Mouse (Mus musculus) forebrain, embryonic 16.5 days (tissue): ENCODE measurements at regions not wholly inside any gene's neighbourhood (a gene's known extent, or its start where the extent isn't known, plus 50 kb on each side); places are given as distances from the start of the nearest gene placed in this dataset.

Source experiments
- ATAC-seq: fragments of 200-750 bp; cut with Nextera tagmentation; 2 replicates; pipeline ENCODE4 v1.8.0; 2017; ENCODE audit warnings: mild to moderate bottlenecking, moderate library complexity
- H3K27ac ChIP-seq: fragments of 300-500 bp; sonication (generic); 2 replicates; pipeline ENCODE4 v1.5.1; 2014; ENCODE audit warnings: low read length, control low read depth
- H3K27me3 ChIP-seq: fragments of 300-500 bp; sonication (generic); replicated peaks from 2 replicates; pipeline ENCODE4 v1.6.1; 2014; ENCODE audit warnings: low read length; ENCODE audit not compliant: control insufficient read depth, insufficient read depth
- H3K36me3 ChIP-seq: fragments of 300-500 bp; sonication (generic); 2 replicates; pipeline ENCODE4 v1.6.1; 2014; ENCODE audit not compliant: control insufficient read depth, insufficient read depth
- H3K4me1 ChIP-seq: fragments of 300-500 bp; sonication (generic); replicated peaks from 2 replicates; pipeline ENCODE4 v1.6.1; 2014; ENCODE audit warnings: low read length; ENCODE audit not compliant: control insufficient read depth, insufficient read depth
- H3K4me2 ChIP-seq: fragments of 300-500 bp; sonication (generic); 2 replicates; pipeline ENCODE4 v1.6.1; 2014; ENCODE audit warnings: mild to moderate bottlenecking, low read length, control low read depth
- H3K4me3 ChIP-seq: fragments of 300-500 bp; sonication (generic); replicated peaks from 2 replicates; pipeline ENCODE4 v1.5.1; 2014; ENCODE audit warnings: mild to moderate bottlenecking, low read length, control low read depth
- H3K9ac ChIP-seq: fragments of 300-500 bp; sonication (generic); replicated peaks from 2 replicates; pipeline ENCODE4 v1.6.1; 2014; ENCODE audit warnings: low read depth, low read length, control low read depth
- H3K9me3 ChIP-seq: fragments of 300-500 bp; sonication (generic); 2 replicates; pipeline ENCODE4 v1.6.1; 2016; ENCODE audit warnings: low read length; ENCODE audit not compliant: control insufficient read depth
- WGBS: fragments of 180-500 bp; shearing (Covaris S2); extraction: QIAGEN DNeasy Blood & Tissue Kit; methylation state at CpG from one replicate; pipeline ENCODE4 v1.1.7; 2014; 5-methylcytosine and 5-hydroxymethylcytosine counted together

DNA sequence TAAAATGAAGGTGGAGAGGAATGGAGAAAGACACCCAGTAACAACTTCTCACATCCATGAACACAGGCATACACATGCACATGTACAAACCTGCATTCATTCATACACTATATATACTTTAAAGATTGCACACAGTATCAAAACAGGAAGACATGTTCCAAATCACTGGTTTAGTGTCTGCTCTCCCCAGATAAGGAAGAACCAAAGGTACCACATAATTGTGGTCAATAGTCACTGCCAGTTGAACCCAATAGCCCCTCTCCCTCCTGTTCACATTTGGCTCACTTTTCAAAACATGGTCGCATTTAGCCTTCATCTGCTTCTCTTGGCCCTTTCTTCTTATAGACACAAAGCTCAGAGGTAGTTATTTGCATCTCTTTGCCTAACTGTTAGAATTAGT, 95.0 kb downstream of the Mycn start:
- 50% methylated on average over 1 of the region's 1 CpGs for WGBS
- H3K27me3 ChIP-seq = no peaks in the 10 kb centered on the region
- H3K27ac ChIP-seq = no peak overlapping the region
- no peak overlapping the region for H3K4me2 ChIP-seq
- H3K4me1 ChIP-seq = no peaks in the 10 kb centered on the region
- no peak overlapping the region for H3K4me3 ChIP-seq
- ATAC-seq = no peak
- H3K9me3 ChIP-seq = no peaks in the 10 kb centered on the region
- no peaks in the 10 kb centered on the region for H3K36me3 ChIP-seq
- no peak overlapping the region for H3K9ac ChIP-seq

DNA sequence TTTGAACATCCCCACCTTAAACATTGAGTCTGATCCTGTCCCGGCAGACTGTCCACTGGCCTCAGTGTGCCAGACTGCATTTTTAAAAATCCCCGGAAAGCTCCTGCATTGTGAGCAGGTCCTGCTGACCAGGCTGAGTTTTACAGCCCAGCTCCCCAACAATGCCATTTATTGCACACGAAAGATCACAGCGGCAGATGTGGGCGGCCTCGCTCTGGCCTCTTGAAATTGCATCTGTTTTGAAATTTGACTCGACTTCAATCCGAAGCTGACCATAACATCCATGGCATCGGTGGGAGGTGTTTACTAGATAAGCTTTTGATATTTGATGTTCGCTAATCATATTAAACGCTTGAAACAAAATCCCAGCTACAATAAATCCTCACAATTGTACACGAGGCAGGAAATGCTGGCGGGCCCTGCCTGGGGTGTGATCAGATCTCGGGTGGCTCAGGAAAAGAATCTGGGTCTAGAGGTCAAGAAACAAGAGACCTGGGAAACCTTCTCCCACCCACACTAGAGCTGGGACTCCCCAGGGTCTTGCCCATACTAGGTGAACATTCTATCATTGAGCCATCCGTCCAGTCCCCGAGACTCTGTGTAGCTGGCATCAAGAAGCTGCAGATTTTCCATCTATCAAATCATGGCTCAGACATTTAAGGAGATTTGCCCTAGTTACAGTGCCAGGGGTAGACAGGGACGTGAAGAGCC, 99.3 kb downstream of the Mycn start:
- no peak for ATAC-seq
- Histone ChIP-seq H3K4me2 (no peak overlapping the region), H3K9ac (no peak overlapping the region), H3K27ac (no peak overlapping the region), H3K9me3 (no peaks in the 10 kb centered on the region), H3K4me3 (no peak overlapping the region), H3K36me3 (no peaks in the 10 kb centered on the region), H3K4me1 (peaks cover 3% of the 10 kb centered on the region), H3K27me3 (no peaks in the 10 kb centered on the region)
- WGBS = 37% methylated on average over 17 of the region's 17 CpGs

DNA sequence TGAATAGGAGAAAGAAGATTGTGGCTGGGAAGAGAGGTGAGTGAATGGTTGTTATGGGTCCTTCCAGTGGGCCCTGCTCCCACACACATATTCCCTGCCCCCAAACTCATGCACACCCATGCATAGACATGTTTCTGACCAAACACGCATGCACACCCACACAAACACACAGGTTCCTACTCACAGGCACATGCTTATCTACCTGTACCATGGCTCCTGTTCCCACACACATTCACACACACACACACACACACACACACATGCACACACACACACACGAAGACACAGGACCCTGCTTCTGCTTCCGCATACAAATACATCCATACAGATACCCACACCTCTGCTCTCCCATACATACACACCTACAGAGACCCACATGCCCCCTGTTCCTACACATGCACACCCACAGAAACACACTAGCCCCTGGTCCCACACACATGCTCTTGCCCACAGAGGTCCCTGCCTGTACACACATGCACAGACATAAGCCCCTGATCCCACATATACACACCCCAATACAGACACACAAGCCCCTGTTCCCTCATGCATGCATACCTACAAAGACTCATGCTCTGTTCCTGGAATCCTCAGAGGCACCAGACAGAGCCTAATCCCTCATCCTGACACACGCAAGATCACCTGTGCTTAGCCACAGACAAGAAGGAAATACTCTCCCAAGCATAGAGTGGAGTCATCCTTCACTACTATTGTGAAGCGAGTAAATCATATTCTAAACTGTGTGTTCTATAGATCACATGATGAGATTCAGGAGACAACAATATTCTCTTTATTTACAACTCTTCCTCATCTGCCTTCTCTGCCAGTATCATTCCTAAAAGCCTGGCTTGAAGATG, 100.1 kb downstream of the Mycn start:
- WGBS = 87% methylated on average over 5 of the region's 5 CpGs
- Histone ChIP-seq H3K9me3 (no peaks in the 10 kb centered on the region), H3K27ac (no peak overlapping the region), H3K4me3 (no peak overlapping the region), H3K4me1 (peaks cover 3% of the 10 kb centered on the region), H3K27me3 (no peaks in the 10 kb centered on the region), H3K9ac (no peak overlapping the region), H3K4me2 (no peak overlapping the region), H3K36me3 (no peaks in the 10 kb centered on the region)
- 0 out of 2 replicates have a peak, but pooled peaks have one; percentile 20 for ATAC-seq

DNA sequence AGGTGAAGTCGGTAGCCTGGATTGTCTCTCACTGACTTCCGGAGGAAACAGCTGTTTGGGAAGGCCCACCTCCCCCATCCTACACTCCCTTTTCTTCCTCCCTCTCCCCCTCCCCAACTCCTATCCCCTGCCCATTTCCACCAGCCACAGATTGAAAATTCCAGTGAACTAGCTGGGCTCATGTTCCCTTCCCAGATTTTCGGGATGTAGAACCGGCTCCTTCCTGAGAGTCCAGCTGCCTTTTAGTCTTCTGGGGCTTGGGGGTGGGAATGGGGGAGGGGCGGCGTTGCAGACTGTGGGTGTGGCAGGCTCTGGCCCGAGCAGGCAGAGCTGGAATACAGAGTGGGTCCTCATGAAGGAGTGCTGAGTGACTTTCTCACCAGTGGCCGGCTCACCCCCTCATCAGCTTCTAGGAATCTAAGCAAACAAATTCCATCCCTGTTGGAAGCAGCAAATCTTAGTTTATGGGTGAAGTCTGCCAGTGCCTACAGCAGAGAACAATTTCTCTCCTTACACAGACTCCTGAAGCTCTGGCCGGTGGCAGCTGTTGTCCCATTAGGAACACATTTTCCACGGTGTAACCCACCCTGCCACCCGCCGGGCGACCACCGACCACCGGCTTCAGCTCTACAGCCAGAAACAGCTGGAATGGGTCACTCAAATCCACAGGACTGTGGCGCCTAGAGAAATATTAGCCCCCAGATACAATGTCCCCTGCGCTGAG, 100.9 kb downstream of the Mycn start:
- H3K9me3 ChIP-seq = no peaks in the 10 kb centered on the region
- 42% methylated on average over 17 of the region's 17 CpGs for WGBS
- H3K27me3 ChIP-seq = no peaks in the 10 kb centered on the region
- no peak overlapping the region for H3K4me2 ChIP-seq
- no peak overlapping the region for H3K4me3 ChIP-seq
- no peak overlapping the region for H3K9ac ChIP-seq
- ATAC-seq = no peak
- H3K27ac ChIP-seq = no peak overlapping the region
- no peaks in the 10 kb centered on the region for H3K36me3 ChIP-seq
- peaks cover 3% of the 10 kb centered on the region for H3K4me1 ChIP-seq

DNA sequence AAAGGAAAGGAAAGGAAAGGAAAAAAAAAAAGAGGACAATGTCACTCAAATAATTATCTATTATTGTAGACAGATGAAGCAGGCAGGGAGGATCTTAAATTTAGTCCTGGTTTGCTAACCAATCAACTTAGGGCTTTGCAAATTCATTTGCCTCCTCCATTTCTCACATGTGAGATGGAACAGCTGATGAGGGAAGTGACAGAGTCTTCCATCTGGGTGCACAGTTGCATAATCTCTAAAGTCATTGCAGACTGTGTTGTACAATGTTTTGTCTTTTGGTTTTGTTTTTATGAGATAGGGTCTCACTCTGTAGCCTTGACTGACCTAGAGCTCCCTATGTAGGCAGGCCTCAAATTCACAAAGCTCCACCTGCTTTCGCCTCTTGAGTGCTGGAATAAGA, 103.9 kb downstream of the Mycn start:
- H3K27ac ChIP-seq = no peak overlapping the region
- no peak for ATAC-seq
- no peaks in the 10 kb centered on the region for H3K9me3 ChIP-seq
- peaks cover 3% of the 10 kb centered on the region for H3K4me1 ChIP-seq
- H3K9ac ChIP-seq = no peak overlapping the region
- no peak overlapping the region for H3K4me2 ChIP-seq
- WGBS = 92% methylated on average over 1 of the region's 1 CpGs
- H3K27me3 ChIP-seq = no peaks in the 10 kb centered on the region
- H3K36me3 ChIP-seq = no peaks in the 10 kb centered on the region
- H3K4me3 ChIP-seq = no peak overlapping the region

DNA sequence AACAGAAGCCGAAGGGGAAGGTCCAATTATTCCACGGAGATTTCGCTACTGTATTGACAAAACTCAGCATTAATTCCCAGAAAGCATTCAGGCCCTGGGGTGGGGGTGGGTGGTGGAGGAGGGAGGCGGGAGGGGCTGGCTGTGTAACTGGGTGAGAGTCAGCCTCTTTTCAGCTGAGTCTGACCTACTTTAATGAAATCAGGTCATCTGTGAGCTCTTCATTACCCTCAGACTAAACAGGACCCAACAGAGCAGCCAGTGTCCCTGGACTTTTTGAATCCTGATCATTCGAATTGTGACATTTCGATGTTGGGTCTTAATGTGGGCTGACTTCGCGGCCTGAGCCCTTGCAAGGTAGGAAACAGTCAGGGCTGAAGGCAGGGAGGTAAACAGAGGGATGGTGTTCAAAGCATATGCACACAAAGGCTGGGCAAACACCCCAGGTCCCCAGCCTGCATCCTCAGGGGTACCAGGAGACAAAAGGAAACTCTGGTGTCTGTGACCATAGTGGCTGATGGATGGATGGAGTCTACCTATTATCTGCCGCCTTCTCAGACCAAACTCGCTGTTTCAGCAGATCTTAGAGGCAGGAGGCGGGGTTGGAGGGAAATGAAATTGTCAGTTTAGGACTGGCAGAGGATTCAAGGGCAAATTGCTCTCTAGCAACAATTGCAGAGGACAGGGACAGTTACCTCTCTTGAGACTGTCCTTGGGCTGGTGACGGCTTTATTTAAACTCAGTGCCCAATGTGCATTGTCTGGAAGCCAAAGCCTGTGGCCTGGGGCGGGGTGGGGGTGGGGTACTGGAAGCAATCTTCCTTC, 113.7 kb downstream of the Mycn start:
- no peak overlapping the region for H3K9ac ChIP-seq
- no peak overlapping the region for H3K27ac ChIP-seq
- no peaks in the 10 kb centered on the region for H3K9me3 ChIP-seq
- no peaks in the 10 kb centered on the region for H3K36me3 ChIP-seq
- peaks cover 10% of the 10 kb centered on the region for H3K4me1 ChIP-seq
- no peaks in the 10 kb centered on the region for H3K27me3 ChIP-seq
- WGBS = 33% methylated on average over 13 of the region's 13 CpGs
- no peak overlapping the region for H3K4me3 ChIP-seq
- ATAC-seq = peak; percentile 49
- no peak overlapping the region for H3K4me2 ChIP-seq

DNA sequence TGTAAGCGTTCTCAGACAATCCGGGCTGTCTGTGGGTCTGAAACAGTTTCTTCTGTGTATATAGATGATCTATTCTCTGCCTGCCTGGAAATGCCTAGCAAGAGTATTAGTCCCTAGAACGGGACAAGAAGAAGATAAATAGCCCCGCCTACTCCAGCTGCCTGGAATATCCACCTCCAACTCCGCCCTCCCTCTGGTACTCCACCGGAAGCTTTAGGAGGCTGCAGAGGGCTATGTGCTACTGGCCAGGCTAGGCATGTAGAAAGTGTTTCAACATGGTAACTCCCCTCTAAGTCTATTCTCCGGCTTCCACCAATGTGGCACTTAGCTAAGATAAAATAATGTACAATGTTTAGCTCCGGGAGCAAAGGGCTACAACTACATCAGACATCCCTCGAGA, 114.3 kb downstream of the Mycn start:
- Histone ChIP-seq H3K36me3 (no peaks in the 10 kb centered on the region), H3K9me3 (no peaks in the 10 kb centered on the region), H3K4me3 (no peak overlapping the region), H3K4me1 (peaks cover 10% of the 10 kb centered on the region), H3K27ac (no peak overlapping the region), H3K27me3 (no peaks in the 10 kb centered on the region), H3K9ac (no peak overlapping the region), H3K4me2 (no peak overlapping the region)
- 51% methylated on average over 9 of the region's 9 CpGs for WGBS
- peak; percentile 44; the same call in 1 of the 2 replicates for ATAC-seq

DNA sequence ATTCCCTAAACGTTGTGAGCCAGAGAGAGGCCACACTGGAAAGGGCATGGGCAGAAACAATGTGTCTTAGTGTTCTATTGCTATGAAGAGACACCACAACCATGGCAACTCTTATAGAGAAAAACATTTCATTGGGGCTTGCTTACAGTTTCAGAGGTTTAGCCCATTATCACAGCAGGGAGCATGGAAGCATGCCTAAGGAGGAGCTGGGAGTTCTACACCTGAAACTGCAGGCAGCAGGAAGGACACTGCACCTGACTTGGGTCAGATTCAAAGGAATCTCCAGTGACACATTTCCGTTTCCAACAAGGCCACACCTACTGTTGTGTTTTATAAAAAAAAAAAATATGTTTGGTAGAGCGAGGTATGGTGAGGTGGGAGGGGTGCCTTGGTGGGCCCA, 115.3 kb downstream of the Mycn start:
- H3K27ac ChIP-seq = no peak overlapping the region
- ATAC-seq = no peak
- no peaks in the 10 kb centered on the region for H3K36me3 ChIP-seq
- no peaks in the 10 kb centered on the region for H3K27me3 ChIP-seq
- no peak overlapping the region for H3K4me2 ChIP-seq
- H3K4me3 ChIP-seq = no peak overlapping the region
- H3K9ac ChIP-seq = no peak overlapping the region
- 65% methylated on average over 3 of the region's 3 CpGs for WGBS
- peaks cover 10% of the 10 kb centered on the region for H3K4me1 ChIP-seq
- no peaks in the 10 kb centered on the region for H3K9me3 ChIP-seq
